Mouse (Mus musculus): ENCODE measurements around the gene Eif2b3.

GRCm38 (mm10) chr4:117120445-117121414 is 101.5 kb downstream of the Eif2b3 start:
- TF ChIP-seq CTCF (IDR thresholded peaks at IDR 0.05; ENCODE audit: low read depth) (peak; percentile 94), EP300 (optimal IDR thresholded peaks at IDR 0.05) (no peak)
